Mouse (Mus musculus): ENCODE measurements around the gene Tbc1d21. TPM values are rescaled to one million over a fixed set of nuclear protein-coding genes. Genes with fewer than 3 reads are reported as not detected.

Gene Tbc1d21
- total RNA-seq (2012; rRNA removed) (not detected in 2 replicates), total RNA-seq (2014; rRNA removed) (not detected in 2 replicates), polyA plus RNA-seq (2012; ENCODE audit: insufficient read length, low read depth) (4.5 and 4.6 TPM in 2 replicates)

DNA sequence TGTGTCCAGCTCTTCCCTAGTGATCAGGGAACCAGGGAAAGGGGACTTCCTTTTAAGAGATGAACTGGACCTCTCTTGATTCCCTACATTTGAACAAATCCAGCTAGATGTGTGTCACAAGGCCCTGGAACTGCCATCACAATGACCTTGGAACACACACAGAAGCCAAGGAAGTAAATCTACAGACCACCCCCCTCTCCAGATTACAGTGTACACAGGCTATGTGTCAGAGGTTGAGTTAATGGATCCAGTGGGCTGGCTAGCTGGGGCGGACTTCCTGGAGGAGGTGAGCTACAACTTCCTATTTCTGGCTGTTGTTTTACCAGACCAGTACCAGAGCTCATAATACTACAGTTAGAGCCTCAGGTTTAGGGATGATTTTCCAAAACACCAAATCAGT lies at the start of gene Tbc1d21:
Gene Tbc1d21 (minus strand): TSS at position 101 of the 400 bp plus-strand sequence.
- H3K4me3 ChIP-seq (replicated peaks in 1 of 3; ENCODE audit: low read depth in 2 of 3, low read length in 2 of 3, poor library complexity in 1 of 3): no peak within 1 kb of the TSS
- no peak for DNase-seq (ENCODE audit: extremely low read depth)
- peaks cover 2% of the 10 kb centered on the region for H3K27me3 ChIP-seq (replicated peaks)
- no peak for TF ChIP-seq CHD2 (IDR thresholded peaks at IDR 0.05; ENCODE audit: low read length)
- TF ChIP-seq BHLHE40 (IDR thresholded peaks at IDR 0.05; ENCODE audit: low read depth, low read length): no peak
- TF ChIP-seq TCF12 (IDR thresholded peaks at IDR 0.05; ENCODE audit: low read depth, low read length): no peak
- TF ChIP-seq UBTF (IDR thresholded peaks at IDR 0.05; ENCODE audit: low read depth, low read length): no peak
- TF ChIP-seq CHD1 (IDR thresholded peaks at IDR 0.05; ENCODE audit: low read depth, low read length): no peak
- no peak for TF ChIP-seq MXI1 (IDR thresholded peaks at IDR 0.05; ENCODE audit: low read depth, low read length)
- TF ChIP-seq ZKSCAN1 (IDR thresholded peaks at IDR 0.05; ENCODE audit: borderline replicate concordance, low read depth, low read length): no peak
- no peak for TF ChIP-seq CTCF (conservative IDR thresholded peaks at IDR 0.05 in 1 of 2, IDR thresholded peaks at IDR 0.05 in 1 of 2; ENCODE audit: low read depth in 2 of 2, low read length in 2 of 2)
- H3K36me3 ChIP-seq (replicated peaks in 1 of 2; ENCODE audit: control insufficient read depth in 1 of 2, insufficient read depth in 1 of 2, low read length in 1 of 2): peaks cover 0 to 13% of the 10 kb centered on the region in 2 experiments
- H3K9ac ChIP-seq (ENCODE audit: insufficient read depth, low read depth): no peak within 1 kb of the TSS
- no peak within 1 kb of the TSS for H3K27ac ChIP-seq (ENCODE audit: insufficient read depth, low read depth)
- dilution Hi-C loops (cut with MboI; ENCODE audit: extremely low pct_ligation_motif_present, extremely low pct_unique_long_range_greater_than_20kb, low sequenced_read_pairs) (no loop called here), in situ Hi-C loops (cut with MboI; ENCODE audit: low pct_ligation_motif_present, low pct_unique_long_range_greater_than_20kb, low sequenced_read_pairs) (loop anchor here (5.0 kb wide), 1 partner anchor 38 kb away; no protein-coding TSS in a partner anchor)
- peaks cover 0 to 13% of the 10 kb centered on the region in 2 experiments; a peak in 2 of 4 replicates for H3K4me1 ChIP-seq (ENCODE audit: control insufficient read depth in 1 of 2, insufficient read depth in 2 of 2)
- H3K9me3 ChIP-seq (replicated peaks; ENCODE audit: low read length): peaks cover 2% of the 10 kb centered on the region
- no peaks in the 10 kb centered on the region for H3K79me2 ChIP-seq (replicated peaks; ENCODE audit: control insufficient read depth, extremely low read depth, insufficient read depth, poor library complexity, severe bottlenecking)
- H3K4me2 ChIP-seq (ENCODE audit: insufficient read depth, low read depth, poor library complexity, severe bottlenecking): no peak within 1 kb of the TSS

DNA sequence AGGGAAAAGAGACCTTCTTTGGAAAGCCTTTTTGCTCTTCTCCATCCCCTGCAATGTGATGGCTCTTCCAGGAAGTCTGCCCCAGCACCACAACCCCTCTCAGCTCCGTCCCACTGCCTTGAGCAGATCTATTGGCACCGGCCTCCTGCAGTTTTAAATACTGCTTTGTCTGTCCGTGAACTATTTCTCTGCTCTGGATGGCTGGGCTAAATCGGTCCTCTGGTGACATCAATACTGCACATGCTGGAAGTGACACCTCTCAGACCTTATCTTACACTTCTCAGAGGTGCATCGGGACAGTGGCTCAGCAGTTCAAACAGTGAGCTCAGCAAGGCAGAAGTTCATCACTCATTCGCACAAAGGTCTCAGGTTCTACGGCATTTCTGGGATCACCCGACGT lies 41.3 kb upstream of the Tbc1d21 start:
- no peak for DNase-seq (ENCODE audit: extremely low read depth)
- Histone ChIP-seq H3K4me3 (replicated peaks in 1 of 3; ENCODE audit: low read depth in 2 of 3, low read length in 2 of 3, poor library complexity in 1 of 3) (no peak overlapping the region), H3K27ac (ENCODE audit: insufficient read depth, low read depth) (no peak overlapping the region), H3K27me3 (replicated peaks) (peaks cover 13% of the 10 kb centered on the region), H3K79me2 (replicated peaks; ENCODE audit: control insufficient read depth, extremely low read depth, insufficient read depth, poor library complexity, severe bottlenecking) (no peaks in the 10 kb centered on the region), H3K4me2 (ENCODE audit: insufficient read depth, low read depth, poor library complexity, severe bottlenecking) (no peak overlapping the region), H3K9ac (ENCODE audit: insufficient read depth, low read depth) (no peak overlapping the region), H3K9me3 (replicated peaks; ENCODE audit: low read length) (no peaks in the 10 kb centered on the region), H3K4me1 (ENCODE audit: control insufficient read depth in 1 of 2, insufficient read depth in 2 of 2) (peaks cover 0 to 7% of the 10 kb centered on the region in 2 experiments; a peak in 1 of 4 replicates), H3K36me3 (replicated peaks in 1 of 2; ENCODE audit: control insufficient read depth in 1 of 2, insufficient read depth in 1 of 2, low read length in 1 of 2) (no peaks in the 10 kb centered on the region)
- no peak for TF ChIP-seq MXI1 (IDR thresholded peaks at IDR 0.05; ENCODE audit: low read depth, low read length)
- TF ChIP-seq IRF4 (IDR thresholded peaks at IDR 0.05; ENCODE audit: low read depth, low read length): no peak
- no peak for TF ChIP-seq SMC3 (IDR thresholded peaks at IDR 0.05; ENCODE audit: low read depth, low read length)
- TF ChIP-seq ETS1 (conservative IDR thresholded peaks at IDR 0.05; ENCODE audit: low read depth, low read length): no peak
- TF ChIP-seq PAX5 (IDR thresholded peaks at IDR 0.05; ENCODE audit: low read length): no peak
- no peak for TF ChIP-seq JUN (IDR thresholded peaks at IDR 0.05; ENCODE audit: insufficient read depth, low read depth, low read length)
- TF ChIP-seq ZC3H11A (IDR thresholded peaks at IDR 0.05; ENCODE audit: low read depth, low read length): no peak
- TF ChIP-seq BHLHE40 (IDR thresholded peaks at IDR 0.05; ENCODE audit: low read depth, low read length): no peak
- TF ChIP-seq ELF1 (IDR thresholded peaks at IDR 0.05; ENCODE audit: low read depth, low read length): no peak
- TF ChIP-seq KAT2A (IDR thresholded peaks at IDR 0.05; ENCODE audit: insufficient replicate concordance, low read length): no peak
- TF ChIP-seq POLR2AphosphoS2 (IDR thresholded peaks at IDR 0.05; ENCODE audit: low read depth, low read length): no peak
- TF ChIP-seq ZKSCAN1 (IDR thresholded peaks at IDR 0.05; ENCODE audit: borderline replicate concordance, low read depth, low read length): no peak
- TF ChIP-seq NELFE (IDR thresholded peaks at IDR 0.05; ENCODE audit: low read depth, low read length): no peak
- TF ChIP-seq USF2 (conservative IDR thresholded peaks at IDR 0.05; ENCODE audit: low read depth, low read length): no peak
- TF ChIP-seq NRF1 (IDR thresholded peaks at IDR 0.05; ENCODE audit: low read depth, low read length): no peak
- no peak for TF ChIP-seq MAX (IDR thresholded peaks at IDR 0.05; ENCODE audit: low read length)
- dilution Hi-C loops (cut with MboI; ENCODE audit: extremely low pct_ligation_motif_present, extremely low pct_unique_long_range_greater_than_20kb, low sequenced_read_pairs): no loop called here
- in situ Hi-C loops (cut with MboI; ENCODE audit: low pct_ligation_motif_present, low pct_unique_long_range_greater_than_20kb, low sequenced_read_pairs): no loop called here
